Mouse (Mus musculus): ENCODE data around the gene Olfr1188.
"Not testable (repeated sequence)": the region's sequence is repeated elsewhere in the genome, so short reads cannot be mapped to it uniquely, and the experiment has no call there.

Olfr1188 gene

GRCm38 (mm10) chr2:88556635-88557034 lies at the start of gene Olfr1188:
Gene Olfr1188 (plus strand): TSS chr2:88556935.
- no peak for DNase-seq (ENCODE audit: low spot score)

GRCm38 (mm10) chr2:88518251-88518650 lies 38.5 kb upstream of the Olfr1188 start, which contains the start of gene Olfr1186:
Gene Olfr1186 (plus strand): TSS chr2:88518551.
- DNase-seq (ENCODE audit: low spot score), result no peak

DNA sequence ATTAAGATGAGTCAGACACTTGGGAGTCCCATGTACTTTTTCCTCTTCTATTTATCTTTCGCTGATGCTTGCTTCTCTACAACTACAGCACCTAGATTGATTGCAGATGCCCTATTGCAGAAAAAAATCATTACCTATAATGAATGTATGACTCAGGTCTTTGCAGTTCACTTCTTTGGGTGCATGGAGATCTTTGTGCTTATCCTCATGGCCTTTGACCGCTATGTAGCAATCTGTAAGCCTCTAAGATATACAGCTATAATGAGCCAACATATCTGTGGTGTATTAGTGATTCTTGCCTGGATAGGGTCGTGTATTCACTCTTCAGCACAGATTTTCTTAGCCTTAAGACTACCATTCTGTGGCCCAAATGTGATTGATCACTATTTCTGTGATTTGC lies 31.0 kb upstream of the Olfr1188 start:
- DNase-seq (ENCODE audit: low spot score), result no peak

DNA sequence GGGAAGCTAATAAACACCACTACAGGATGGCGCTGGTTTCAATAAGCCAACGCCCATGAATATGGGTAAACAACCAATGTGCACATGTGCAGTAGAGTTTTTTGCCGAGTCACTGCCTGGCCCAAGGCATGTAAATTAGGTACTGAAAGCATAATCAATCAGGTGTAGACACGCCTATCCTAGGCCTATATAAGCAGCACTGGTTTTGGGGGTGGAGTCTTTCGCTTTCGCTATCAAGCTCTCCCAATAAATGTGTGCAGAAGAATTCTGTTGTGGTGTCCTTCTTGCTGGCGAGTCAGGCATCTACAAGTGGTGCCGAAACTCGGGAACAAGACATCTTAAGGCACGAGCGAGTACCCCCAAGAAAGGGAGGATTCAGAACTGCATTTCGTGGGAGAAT lies 16.0 kb downstream of the Olfr1188 start:
- DNase-seq (ENCODE audit: low spot score), result not testable (repeated sequence)

DNA sequence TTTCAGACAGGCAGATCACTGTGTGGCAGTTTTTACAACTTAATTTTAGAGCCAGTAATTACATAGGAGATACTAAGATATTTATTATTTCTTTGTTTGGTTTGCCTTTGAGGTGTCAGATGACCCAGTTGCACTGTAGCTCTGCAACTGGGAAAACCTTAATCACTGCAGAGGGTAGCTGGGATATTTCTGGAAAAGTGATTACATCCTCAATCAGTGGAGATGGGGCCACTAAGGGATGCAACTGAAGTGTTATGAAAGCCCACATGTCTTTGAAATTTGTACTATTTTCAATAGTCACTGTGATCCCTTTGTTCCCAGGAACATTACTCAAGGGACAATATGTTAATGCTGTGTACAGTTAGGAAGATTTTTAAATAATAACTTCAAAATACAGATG lies 29.4 kb downstream of the Olfr1188 start, which contains the start of gene Olfr1189:
Olfr1189 (plus strand) TSS at position 301 of the 400 bp plus-strand sequence.
- DNase-seq (ENCODE audit: low spot score), result no peak

All from urinary bladder, postnatal 25 days (tissue).